Mouse (Mus musculus) heart, postnatal 0 days (tissue): Measurements from ENCODE around the gene Tcaf3.

Source experiments
- CTCF ChIP-seq: IDR thresholded peaks from 2 replicates; pipeline ENCODE4 v1.5.1; 2016; ENCODE audit warnings: antibody characterized with exemption, control low read depth, low read depth
- EP300 ChIP-seq: IDR thresholded peaks from 2 replicates; pipeline ENCODE4 v1.6.1; 2016; ENCODE audit warnings: antibody characterized with exemption, low read depth

DNA sequence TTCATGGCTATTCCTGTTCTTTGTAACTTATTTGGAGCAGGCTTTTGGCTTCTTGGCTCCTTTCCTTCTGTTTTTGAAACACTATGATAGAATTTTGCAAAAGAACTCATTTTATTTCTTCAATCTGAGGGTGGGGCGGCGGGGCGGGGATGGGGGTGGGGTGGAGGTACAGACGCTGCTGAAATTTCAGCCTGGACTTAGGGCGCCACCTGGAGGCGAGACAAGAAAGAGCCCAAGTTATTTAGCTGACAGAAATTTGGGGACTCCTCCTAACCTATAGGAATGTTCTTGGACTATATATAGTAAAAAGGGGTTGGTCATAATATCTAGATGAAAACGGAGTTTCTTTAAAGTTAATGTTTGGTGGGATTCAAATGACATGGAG is 14.0 kb downstream of the Tcaf3 start:
- TF ChIP-seq CTCF: peak; percentile 58
- no peak for TF ChIP-seq EP300
